Mouse (Mus musculus) neural tube, embryonic 14.5 days (tissue): Measurements from ENCODE around the gene Gse1. TPM values are rescaled to one million over a fixed set of nuclear protein-coding genes. Genes with fewer than 3 reads are reported as not detected.

Experiments
- ATAC-seq: fragments of 200-750 bp; cut with Nextera tagmentation; 2 replicates; pipeline ENCODE4 v1.8.0; 2017; ENCODE audit warnings: low read depth, mild to moderate bottlenecking, moderate TSS enrichment, moderate library complexity
- H3K27ac ChIP-seq: fragments of 300-500 bp; sonication (generic); 2 replicates; pipeline ENCODE4 v1.5.1; 2014; ENCODE audit warnings: low read depth, mild to moderate bottlenecking, control low read depth, low read length, moderate library complexity, mixed read lengths
- H3K27me3 ChIP-seq: fragments of 300-500 bp; sonication (generic); 2 replicates; pipeline ENCODE4 v1.6.1; 2014; ENCODE audit warnings: low read length; ENCODE audit not compliant: control insufficient read depth, insufficient read depth
- H3K36me3 ChIP-seq: fragments of 300-500 bp; sonication (generic); 2 replicates; pipeline ENCODE4 v1.6.1; 2014; ENCODE audit warnings: low read length, mixed read lengths; ENCODE audit not compliant: control insufficient read depth, insufficient read depth
- H3K4me1 ChIP-seq: fragments of 300-500 bp; sonication (generic); 2 replicates; pipeline ENCODE4 v1.6.1; 2014; ENCODE audit warnings: low read length; ENCODE audit not compliant: control insufficient read depth, insufficient read depth
- H3K4me2 ChIP-seq: fragments of 300-500 bp; sonication (generic); 2 replicates; pipeline ENCODE4 v1.6.1; 2014; ENCODE audit warnings: mild to moderate bottlenecking, low read depth, low read length, control low read depth
- H3K4me3 ChIP-seq: fragments of 300-500 bp; sonication (generic); 2 replicates; pipeline ENCODE4 v1.5.1; 2014; ENCODE audit warnings: low read depth, low read length, control low read depth, mixed read lengths
- H3K9ac ChIP-seq: fragments of 300-500 bp; sonication (generic); replicated peaks from 2 replicates; pipeline ENCODE4 v1.6.1; 2014; ENCODE audit warnings: low read depth, mild to moderate bottlenecking, control low read depth, low read length, mixed read lengths
- H3K9me3 ChIP-seq: fragments of 300-500 bp; sonication (generic); 2 replicates; pipeline ENCODE4 v1.6.1; 2016; ENCODE audit warnings: low read length; ENCODE audit not compliant: control insufficient read depth
- WGBS: fragments of 180-500 bp; shearing (Covaris S2); extraction: QIAGEN DNeasy Blood & Tissue Kit; methylation state at CpG from one replicate; pipeline ENCODE4 v1.1.7; 2014; 5-methylcytosine and 5-hydroxymethylcytosine counted together
- polyA plus RNA-seq: library from polyadenylated mRNA; unstranded; fragments of >200 nt; fragmentation: Nextera tagmentation; extraction: Ambion mirVana; gene quantifications from 2 replicates; pipeline ENCODE4 v1.2.1, GENCODE M21; 2014

Gse1 gene
- polyA plus RNA-seq, 1 experiment from 2014 or later: 23.3 TPM

DNA sequence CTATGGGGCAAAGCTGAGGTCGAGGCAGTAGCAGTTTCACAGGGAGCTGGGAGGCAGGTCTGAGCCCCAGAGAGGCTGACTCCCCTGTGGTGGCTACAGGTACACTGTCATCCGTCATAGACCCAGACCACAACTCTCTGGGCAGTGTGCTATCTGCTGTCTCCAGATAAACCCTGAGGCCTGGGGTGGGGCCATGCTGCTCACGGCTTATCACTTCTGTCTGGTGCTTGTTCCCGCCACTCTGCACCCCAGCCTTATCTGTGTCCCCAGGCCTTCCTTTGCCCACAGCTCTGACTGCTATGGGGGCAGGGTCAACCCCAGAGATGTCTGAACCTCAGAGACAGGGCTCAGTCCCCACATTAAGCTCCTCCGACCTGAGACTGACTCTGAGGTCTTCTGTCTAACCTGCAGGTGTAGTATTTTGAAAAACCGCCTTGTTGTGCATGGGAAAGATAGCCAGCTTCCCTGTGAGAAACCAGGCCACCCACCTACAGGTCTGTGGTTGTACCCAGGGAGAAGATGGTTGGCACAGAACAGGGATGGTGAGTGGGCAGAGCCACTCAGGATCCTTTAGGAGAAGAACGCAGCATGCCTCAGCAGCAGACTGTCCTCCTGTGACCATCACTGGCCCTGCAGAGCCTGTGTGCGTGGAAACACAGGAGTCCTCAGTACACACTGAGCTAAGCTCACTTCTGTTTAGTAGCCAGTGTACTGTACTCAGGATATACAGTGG lies 143.6 kb downstream of the Gse1 start:
- Histone ChIP-seq H3K9ac (no peak overlapping the region), H3K27ac (no peak overlapping the region), H3K4me1 (peaks cover 41% of the 10 kb centered on the region), H3K36me3 (no peaks in the 10 kb centered on the region), H3K4me3 (no peak overlapping the region), H3K4me2 (no peak overlapping the region), H3K9me3 (no peaks in the 10 kb centered on the region), H3K27me3 (no peaks in the 10 kb centered on the region)
- ATAC-seq: no peak
- 78% methylated on average over 8 of the region's 8 CpGs for WGBS

DNA sequence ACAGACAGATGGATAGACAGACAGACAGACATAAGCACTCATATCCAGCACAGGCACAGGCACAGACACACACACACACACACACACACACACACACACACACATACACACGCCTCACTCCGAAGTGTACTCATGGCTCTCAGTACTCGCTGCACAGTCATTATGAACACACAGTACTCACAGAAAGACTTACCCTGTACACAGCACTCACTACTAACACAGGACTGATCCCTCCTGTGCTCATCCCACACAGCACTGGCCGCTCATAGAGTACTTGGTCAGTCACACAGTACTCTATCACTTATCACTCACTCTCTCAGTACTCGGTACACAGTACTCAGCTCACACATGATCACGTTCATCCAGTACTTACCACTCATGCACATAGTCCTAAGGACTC lies 144.4 kb downstream of the Gse1 start:
- H3K4me2 ChIP-seq: no peak overlapping the region
- ATAC-seq: no peak
- H3K27me3 ChIP-seq: no peaks in the 10 kb centered on the region
- H3K27ac ChIP-seq: no peak overlapping the region
- peaks cover 49% of the 10 kb centered on the region for H3K4me1 ChIP-seq
- H3K4me3 ChIP-seq: no peak overlapping the region
- 95% methylated on average over 6 of the region's 6 CpGs for WGBS
- no peaks in the 10 kb centered on the region for H3K36me3 ChIP-seq
- no peak overlapping the region for H3K9ac ChIP-seq
- H3K9me3 ChIP-seq: no peaks in the 10 kb centered on the region

GRCm38 (mm10) chr8:120373621-120374020 lies 145.4 kb downstream of the Gse1 start:
- no peak for ATAC-seq

DNA sequence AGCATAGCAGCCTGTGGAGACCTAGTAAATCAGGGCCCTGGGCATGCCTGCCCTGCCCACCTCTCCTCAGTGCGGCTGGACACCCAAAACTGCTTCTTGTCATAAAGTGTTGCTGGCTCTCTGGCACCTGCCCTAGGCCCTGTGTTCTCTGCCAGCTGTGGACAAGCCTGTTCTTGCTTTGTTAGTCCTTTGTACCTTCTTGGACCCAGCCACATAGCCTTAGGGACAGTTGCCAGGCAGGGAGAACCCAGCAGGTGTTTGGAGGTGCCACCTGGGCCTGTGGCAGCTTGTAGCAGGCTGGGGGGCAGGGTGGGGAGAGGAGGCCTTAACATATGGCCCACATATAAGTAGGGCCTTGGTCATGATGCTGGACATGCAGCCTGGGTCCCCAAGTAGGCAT lies 145.8 kb downstream of the Gse1 start:
- Histone ChIP-seq H3K27ac (peak overlapping the region; percentile 72), H3K4me1 (peaks cover 54% of the 10 kb centered on the region), H3K9me3 (no peaks in the 10 kb centered on the region), H3K36me3 (no peaks in the 10 kb centered on the region), H3K27me3 (no peaks in the 10 kb centered on the region), H3K4me3 (no peak overlapping the region), H3K4me2 (no peak overlapping the region), H3K9ac (0 out of 2 replicates have a peak overlapping the region, but pooled peaks have one; percentile 16)
- no peak for ATAC-seq
- WGBS: 40% methylated on average over 1 of the region's 1 CpGs

More at GRCm38 (mm10) chr8:120373621-120374020, 145.4 kb downstream of the Gse1 start:
- no peak overlapping the region for H3K4me3 ChIP-seq
- H3K9me3 ChIP-seq: no peaks in the 10 kb centered on the region
- no peak overlapping the region for H3K4me2 ChIP-seq
- no peak overlapping the region for H3K9ac ChIP-seq
- 62% methylated on average over 3 of the region's 3 CpGs for WGBS
- H3K27me3 ChIP-seq: no peaks in the 10 kb centered on the region
- peak overlapping the region; percentile 57 for H3K27ac ChIP-seq
- peaks cover 55% of the 10 kb centered on the region for H3K4me1 ChIP-seq
- no peaks in the 10 kb centered on the region for H3K36me3 ChIP-seq

- peak overlapping the region; percentile 16; the same call in 1 of the 2 replicates for H3K9ac ChIP-seq
- H3K4me1 ChIP-seq: peaks cover 52% of the 10 kb centered on the region
- H3K4me2 ChIP-seq: no peak overlapping the region
- H3K27me3 ChIP-seq: no peaks in the 10 kb centered on the region
- peak overlapping the region; percentile 72 for H3K27ac ChIP-seq
- no peaks in the 10 kb centered on the region for H3K36me3 ChIP-seq
- no peaks in the 10 kb centered on the region for H3K9me3 ChIP-seq
- ATAC-seq: peak; percentile 33; the same call in 1 of the 2 replicates
- WGBS: 11% methylated on average over 9 of the region's 9 CpGs
- H3K4me3 ChIP-seq: no peak overlapping the region
Observed at GRCm38 (mm10) chr8:120374514-120374913, 146.3 kb downstream of the Gse1 start.

DNA sequence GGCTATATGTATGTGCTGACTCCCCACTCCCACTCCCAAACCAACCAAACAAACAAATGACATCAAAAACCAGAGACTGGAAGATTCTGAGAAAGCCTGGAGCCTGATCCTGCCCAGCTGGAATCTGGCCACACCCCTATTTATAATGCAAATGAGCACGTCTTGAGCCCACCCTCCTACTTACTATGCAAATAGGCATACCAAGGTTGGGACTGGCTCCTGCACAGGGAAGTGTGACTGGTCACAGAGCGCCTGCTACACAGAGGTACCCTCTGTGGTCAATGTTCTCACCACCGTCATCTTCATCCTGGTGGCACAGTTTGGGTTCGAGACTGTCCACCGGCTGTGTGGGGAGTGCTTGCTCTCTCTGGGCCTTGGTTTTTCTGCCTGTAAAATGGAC lies 146.9 kb downstream of the Gse1 start:
- Histone ChIP-seq H3K27ac (peak overlapping the region; percentile 72; the same call in 1 of the 2 replicates), H3K4me3 (no peak overlapping the region), H3K27me3 (no peaks in the 10 kb centered on the region), H3K4me2 (no peak overlapping the region), H3K9me3 (no peaks in the 10 kb centered on the region), H3K4me1 (peaks cover 52% of the 10 kb centered on the region), H3K36me3 (no peaks in the 10 kb centered on the region), H3K9ac (no peak overlapping the region)
- ATAC-seq: peak; percentile 42; the same call in 1 of the 2 replicates
- WGBS: 27% methylated on average over 5 of the region's 5 CpGs

DNA sequence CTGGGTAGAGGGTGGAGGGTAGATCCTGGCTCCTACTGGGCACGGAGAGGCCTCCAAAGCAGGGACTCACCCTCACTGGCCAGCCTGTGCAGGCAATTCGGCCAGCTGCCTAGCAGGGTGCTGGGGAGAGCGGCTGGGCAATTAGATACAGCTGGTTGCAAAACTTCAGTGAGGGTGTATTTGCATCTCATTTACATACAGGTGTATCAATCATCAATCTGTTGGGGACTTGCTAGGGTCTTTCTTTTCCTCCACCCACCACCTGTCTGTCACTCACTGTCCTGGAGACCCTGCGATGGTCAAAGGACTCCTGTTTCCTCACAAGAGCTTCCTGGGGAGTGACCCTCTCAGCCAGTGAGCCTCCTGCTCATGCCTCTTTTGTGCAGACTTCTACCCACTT lies 148.0 kb downstream of the Gse1 start:
- Histone ChIP-seq H3K4me3 (no peak overlapping the region), H3K4me1 (peaks cover 57% of the 10 kb centered on the region), H3K4me2 (no peak overlapping the region), H3K27me3 (no peaks in the 10 kb centered on the region), H3K9me3 (no peaks in the 10 kb centered on the region), H3K36me3 (no peaks in the 10 kb centered on the region), H3K9ac (no peak overlapping the region), H3K27ac (no peak overlapping the region)
- 23% methylated on average over 4 of the region's 4 CpGs for WGBS
- ATAC-seq: no peak

DNA sequence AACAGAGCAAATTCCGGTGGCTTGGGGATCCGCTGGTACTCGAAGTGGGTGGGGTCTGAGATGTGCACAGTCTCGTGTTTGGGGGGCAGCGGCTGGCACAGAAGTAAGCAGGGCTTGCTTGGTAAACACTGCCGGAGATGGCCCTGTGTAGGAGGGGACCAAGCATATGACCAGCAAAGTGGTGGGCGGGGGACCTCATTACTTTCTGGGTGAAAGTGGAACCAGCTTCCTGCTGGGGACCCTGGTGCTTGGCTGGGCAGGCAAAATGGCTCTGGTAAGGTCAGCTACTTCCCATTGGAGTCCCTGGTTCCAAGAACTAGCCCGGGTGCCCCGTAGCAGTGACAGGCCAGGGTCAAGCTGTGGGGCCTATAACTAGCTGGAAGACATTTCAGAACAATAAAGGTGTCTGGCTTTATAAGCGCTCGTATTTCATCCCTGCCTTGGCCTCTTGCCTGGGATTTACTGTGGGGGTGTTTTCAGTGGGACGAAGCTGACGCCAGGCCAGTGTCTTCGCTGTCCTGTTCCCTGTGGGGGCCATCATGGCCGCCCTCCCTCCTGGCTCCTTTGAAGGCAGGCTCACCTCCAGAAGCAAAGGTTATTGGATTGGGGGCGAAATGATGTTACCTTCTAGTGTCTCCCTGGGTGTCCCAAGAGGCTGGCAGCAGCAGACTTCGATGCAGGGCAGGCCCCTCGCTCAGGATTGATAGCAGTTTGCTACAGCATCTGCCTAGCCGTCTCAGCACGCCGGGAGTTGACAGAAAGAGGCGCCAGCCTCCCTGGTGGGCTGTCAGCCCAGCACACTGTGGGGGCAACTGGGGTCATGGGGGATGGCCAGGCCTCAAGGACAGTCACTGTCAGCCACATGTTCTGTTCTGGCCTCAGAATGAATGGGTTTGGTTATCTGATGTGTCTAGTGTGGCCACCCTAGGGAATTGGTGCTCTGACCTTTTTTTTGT lies 148.9 kb downstream of the Gse1 start:
- peaks cover 65% of the 10 kb centered on the region for H3K4me1 ChIP-seq
- WGBS: 22% methylated on average over 22 of the region's 22 CpGs
- H3K36me3 ChIP-seq: no peaks in the 10 kb centered on the region
- no peaks in the 10 kb centered on the region for H3K27me3 ChIP-seq
- H3K27ac ChIP-seq: peak overlapping the region; percentile 45; the same call in 1 of the 2 replicates
- H3K4me2 ChIP-seq: no peak overlapping the region
- no peak overlapping the region for H3K4me3 ChIP-seq
- no peak for ATAC-seq
- no peak overlapping the region for H3K9ac ChIP-seq
- no peaks in the 10 kb centered on the region for H3K9me3 ChIP-seq

DNA sequence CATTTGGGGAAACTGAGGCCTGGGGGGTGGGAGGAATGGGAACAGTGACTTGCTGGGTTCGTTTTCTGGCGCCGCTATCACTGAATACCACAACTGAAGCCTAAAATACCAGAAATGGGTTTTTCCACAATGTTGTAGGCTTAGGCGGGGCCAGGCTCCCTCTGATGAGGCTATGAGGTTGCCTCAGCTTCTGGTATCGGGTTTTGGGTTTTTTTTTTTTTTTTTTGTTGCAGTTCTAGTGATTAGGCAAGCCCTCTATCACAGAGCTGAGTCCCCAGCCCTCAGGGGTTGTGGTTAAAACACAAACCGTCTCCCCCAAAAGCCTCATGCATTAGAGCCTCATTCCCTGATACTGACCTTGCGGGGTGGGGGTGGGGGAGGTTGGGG lies 149.5 kb downstream of the Gse1 start:
- Histone ChIP-seq H3K9ac (no peak overlapping the region), H3K27ac (no peak overlapping the region), H3K36me3 (no peaks in the 10 kb centered on the region), H3K27me3 (no peaks in the 10 kb centered on the region), H3K4me1 (peaks cover 72% of the 10 kb centered on the region), H3K4me3 (no peak overlapping the region), H3K9me3 (no peaks in the 10 kb centered on the region), H3K4me2 (no peak overlapping the region)
- 48% methylated on average over 7 of the region's 7 CpGs for WGBS
- no peak for ATAC-seq
